In genomic region chr11:47704930-47705787, GRCm38 (mm10) we compare ENCODE assay signal across 8 mouse cellular contexts.
DNase-seq lines count a peak whose midpoint lies in the region; ATAC-seq lines count a peak whose summit lies in the region.

No protein-coding gene starts in this region.

- no peaks in the 10 kb centered on the region for H3K36me3 ChIP-seq in hindbrain, embryonic 13.5 days
- no peaks in the 10 kb centered on the region for H3K36me3 ChIP-seq in hindbrain, embryonic 11.5 days (ENCODE audit: control insufficient read depth, insufficient read depth, low read length)
- H3K36me3 ChIP-seq in embryonic facial prominence, embryonic 15.5 days = no peaks in the 10 kb centered on the region

- no peak overlapping the region for H3K9ac ChIP-seq in hindbrain, embryonic 13.5 days
- H3K9ac ChIP-seq in hindbrain, embryonic 11.5 days (ENCODE audit: low read depth, low read length) = no peak overlapping the region
- H3K9ac ChIP-seq in embryonic facial prominence, embryonic 15.5 days = no peak overlapping the region

- peak; percentile 71 for ATAC-seq in hindbrain, embryonic 13.5 days (ENCODE audit: low FRiP score)
- ATAC-seq in hindbrain, embryonic 11.5 days (ENCODE audit: low FRiP score) = no peak
- peak; percentile 75 for ATAC-seq in embryonic facial prominence, embryonic 15.5 days (ENCODE audit: insufficient number of reproducible peaks, low FRiP score, low TSS enrichment, low read depth)

- 57% methylated on average over 8 of the region's 8 CpGs for WGBS in hindbrain, embryonic 13.5 days
- 81% methylated on average over 8 of the region's 8 CpGs for WGBS in hindbrain, embryonic 11.5 days
- WGBS in embryonic facial prominence, embryonic 15.5 days = 40% methylated on average over 8 of the region's 8 CpGs

- no peak for DNase-seq in hindbrain, embryonic 11.5 days (ENCODE audit: low spot score)
- DNase-seq in layer of hippocampus, adult 8-10 months (ENCODE audit: low spot score in 2 of 2) = peak; percentile 18 to 38
- peak; percentile 12 for DNase-seq in mesoderm, embryonic 11.5 days (ENCODE audit: low read depth, low spot score)
- DNase-seq in kidney, adult 8-10 months = no peak
- DNase-seq in spleen, postnatal 14 days (ENCODE audit: low spot score in 2 of 2) = no peak
- DNase-seq in kidney, adult 18-20 months = no peak

- no peaks in the 10 kb centered on the region for H3K9me3 ChIP-seq in hindbrain, embryonic 13.5 days
- no peaks in the 10 kb centered on the region for H3K9me3 ChIP-seq in hindbrain, embryonic 11.5 days (ENCODE audit: control insufficient read depth, low read length)
- no peaks in the 10 kb centered on the region for H3K9me3 ChIP-seq in embryonic facial prominence, embryonic 15.5 days (replicated peaks)

- H3K27ac ChIP-seq in hindbrain, embryonic 13.5 days = 0 out of 2 replicates have a peak overlapping the region, but pooled peaks have one; percentile 10
- H3K27ac ChIP-seq in hindbrain, embryonic 11.5 days (ENCODE audit: low read depth, low read length) = no peak overlapping the region
- H3K27ac ChIP-seq in embryonic facial prominence, embryonic 15.5 days (replicated peaks) = no peak overlapping the region

- no peak overlapping the region for H3K4me2 ChIP-seq in hindbrain, embryonic 13.5 days
- no peak overlapping the region for H3K4me2 ChIP-seq in hindbrain, embryonic 11.5 days (replicated peaks; ENCODE audit: low read depth, low read length)
- no peak overlapping the region for H3K4me2 ChIP-seq in embryonic facial prominence, embryonic 15.5 days (replicated peaks)

- H3K4me1 ChIP-seq in hindbrain, embryonic 13.5 days (replicated peaks) = peaks cover 7% of the 10 kb centered on the region
- no peaks in the 10 kb centered on the region for H3K4me1 ChIP-seq in hindbrain, embryonic 11.5 days (replicated peaks; ENCODE audit: control insufficient read depth, insufficient read depth, low read length)
- H3K4me1 ChIP-seq in embryonic facial prominence, embryonic 15.5 days = no peaks in the 10 kb centered on the region

- no peaks in the 10 kb centered on the region for H3K27me3 ChIP-seq in hindbrain, embryonic 13.5 days
- H3K27me3 ChIP-seq in hindbrain, embryonic 11.5 days (ENCODE audit: control insufficient read depth, insufficient read depth, low read length) = no peaks in the 10 kb centered on the region
- no peaks in the 10 kb centered on the region for H3K27me3 ChIP-seq in embryonic facial prominence, embryonic 15.5 days

- no peak overlapping the region for H3K4me3 ChIP-seq in hindbrain, embryonic 13.5 days
- no peak overlapping the region for H3K4me3 ChIP-seq in hindbrain, embryonic 11.5 days (ENCODE audit: low read depth, low read length)
- no peak overlapping the region for H3K4me3 ChIP-seq in embryonic facial prominence, embryonic 15.5 days (replicated peaks)

Comparison
In these comparisons a context has a peak if more than half of its experiments do, and no peak if none do; other contexts are left out.
1. DNase-seq: peak in layer of hippocampus, adult 8-10 months (2 of 2) and mesoderm, embryonic 11.5 days (single experiment); none in hindbrain, embryonic 11.5 days (single experiment), kidney, adult 8-10 months (0 of 2), spleen, postnatal 14 days (0 of 2) and kidney, adult 18-20 months (single experiment).